Mouse (Mus musculus): ENCODE results near the gene Phc2. TPM values are rescaled to one million over a fixed set of nuclear protein-coding genes. Genes with fewer than 3 reads are reported as not detected.

The Phc2 gene
- polyA plus RNA-seq, 1 experiment from 2014 or later, result 107 TPM

- TF ChIP-seq CTCF (IDR thresholded peaks at IDR 0.05; ENCODE audit: low read depth), result peak; percentile 53
- 48% methylated on average over 8 of the region's 8 CpGs for WGBS
- ATAC-seq (ENCODE audit: insufficient read depth), result no peak
- no peak overlapping the region for H3K27ac ChIP-seq (ENCODE audit: low read depth)
- peaks cover 4% of the 10 kb centered on the region; the same call in 1 of the 2 replicates for H3K4me1 ChIP-seq (ENCODE audit: insufficient read depth)
- no peaks in the 10 kb centered on the region for H3K9me3 ChIP-seq (ENCODE audit: low read depth, low read length)
- H3K4me2 ChIP-seq, result no peak overlapping the region
- H3K27me3 ChIP-seq (ENCODE audit: insufficient read depth, low read length), result no peaks in the 10 kb centered on the region
- no peak overlapping the region for H3K4me3 ChIP-seq (ENCODE audit: low read depth, low read length)
- H3K36me3 ChIP-seq (ENCODE audit: insufficient read depth), result no peaks in the 10 kb centered on the region
- peak; percentile 63 for DNase-seq
- H3K9ac ChIP-seq, result no peak overlapping the region
Measured at GRCm38 (mm10) chr4:128681126-128681525, 26.6 kb downstream of the Phc2 start.

GRCm38 (mm10) chr4:128682281-128682680 lies 27.8 kb downstream of the Phc2 start:
- H3K36me3 ChIP-seq (ENCODE audit: insufficient read depth), result no peaks in the 10 kb centered on the region
- H3K27me3 ChIP-seq (ENCODE audit: insufficient read depth, low read length), result no peaks in the 10 kb centered on the region
- peaks cover under 1% of the 10 kb centered on the region; the same call in 1 of the 2 replicates for H3K9me3 ChIP-seq (ENCODE audit: low read depth, low read length)
- WGBS, result 86% methylated on average over 13 of the region's 13 CpGs
- DNase-seq (no peak), ATAC-seq (ENCODE audit: insufficient read depth) (no peak)
- H3K4me1 ChIP-seq (ENCODE audit: insufficient read depth), result peaks cover 4% of the 10 kb centered on the region; the same call in 1 of the 2 replicates
- TF ChIP-seq CTCF (IDR thresholded peaks at IDR 0.05; ENCODE audit: low read depth), result no peak
- no peak overlapping the region for H3K9ac ChIP-seq
- no peak overlapping the region for H3K4me3 ChIP-seq (ENCODE audit: low read depth, low read length)
- H3K4me2 ChIP-seq, result no peak overlapping the region
- H3K27ac ChIP-seq (ENCODE audit: low read depth), result no peak overlapping the region

DNA sequence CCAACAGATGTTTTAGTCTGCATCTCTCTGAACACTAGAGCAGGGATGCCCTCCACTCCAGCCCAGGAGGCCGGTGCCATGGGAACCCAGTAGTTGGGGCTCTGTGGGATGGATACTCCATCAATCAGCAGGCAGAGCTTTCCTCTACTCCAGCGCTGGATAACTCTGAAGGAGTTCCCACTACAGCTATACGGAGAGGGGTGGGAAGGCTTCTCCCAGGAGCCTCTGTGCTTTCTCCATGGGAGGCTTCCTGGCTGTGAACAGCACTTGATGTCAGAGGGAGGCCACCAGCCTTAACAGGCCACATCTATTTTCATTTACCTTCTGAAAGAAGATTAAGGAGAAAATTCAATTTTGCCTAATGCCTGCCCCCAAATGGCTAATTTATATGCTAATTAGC lies 29.2 kb downstream of the Phc2 start:
- Histone ChIP-seq H3K27ac (ENCODE audit: low read depth) (no peak overlapping the region), H3K4me3 (ENCODE audit: low read depth, low read length) (no peak overlapping the region), H3K9me3 (ENCODE audit: low read depth, low read length) (peaks cover 3% of the 10 kb centered on the region; the same call in 1 of the 2 replicates), H3K36me3 (ENCODE audit: insufficient read depth) (no peaks in the 10 kb centered on the region), H3K27me3 (ENCODE audit: insufficient read depth, low read length) (no peaks in the 10 kb centered on the region), H3K4me2 (no peak overlapping the region), H3K4me1 (ENCODE audit: insufficient read depth) (peaks cover 5% of the 10 kb centered on the region), H3K9ac (no peak overlapping the region)
- no peak for TF ChIP-seq CTCF (IDR thresholded peaks at IDR 0.05; ENCODE audit: low read depth)
- no peak for ATAC-seq (ENCODE audit: insufficient read depth)
- whole genome bisulfite sequencing, result 43% methylated on average over 3 of the region's 3 CpGs
- no peak for DNase-seq

DNA sequence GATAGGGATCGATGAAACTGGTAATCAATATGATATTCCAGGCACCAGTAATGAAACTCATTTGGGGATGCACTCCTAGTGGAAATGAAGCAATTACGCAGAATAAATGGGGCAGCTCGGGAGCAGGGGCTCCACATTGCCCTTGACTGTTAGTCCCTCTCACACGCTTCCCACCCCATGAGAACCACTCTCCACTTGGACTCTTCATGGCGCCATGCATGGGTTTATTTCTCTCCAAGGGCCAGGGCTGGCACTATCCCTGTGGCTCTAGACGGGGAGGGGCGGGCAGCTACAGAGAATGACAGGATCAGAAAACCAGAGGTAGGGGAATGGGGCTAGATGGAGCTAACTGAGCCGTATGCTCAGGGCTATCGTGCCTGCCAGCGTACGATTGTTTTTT lies 29.6 kb downstream of the Phc2 start:
- Histone ChIP-seq H3K9ac (no peak overlapping the region), H3K4me2 (no peak overlapping the region), H3K36me3 (ENCODE audit: insufficient read depth) (no peaks in the 10 kb centered on the region), H3K27me3 (ENCODE audit: insufficient read depth, low read length) (no peaks in the 10 kb centered on the region), H3K9me3 (ENCODE audit: low read depth, low read length) (peaks cover 3% of the 10 kb centered on the region; the same call in 1 of the 2 replicates), H3K4me1 (ENCODE audit: insufficient read depth) (peaks cover 9% of the 10 kb centered on the region), H3K27ac (ENCODE audit: low read depth) (no peak overlapping the region), H3K4me3 (ENCODE audit: low read depth, low read length) (no peak overlapping the region)
- no peak for TF ChIP-seq CTCF (IDR thresholded peaks at IDR 0.05; ENCODE audit: low read depth)
- 86% methylated on average over 11 of the region's 11 CpGs for WGBS
- ATAC-seq (ENCODE audit: insufficient read depth) (no peak), DNase-seq (no peak)

DNA sequence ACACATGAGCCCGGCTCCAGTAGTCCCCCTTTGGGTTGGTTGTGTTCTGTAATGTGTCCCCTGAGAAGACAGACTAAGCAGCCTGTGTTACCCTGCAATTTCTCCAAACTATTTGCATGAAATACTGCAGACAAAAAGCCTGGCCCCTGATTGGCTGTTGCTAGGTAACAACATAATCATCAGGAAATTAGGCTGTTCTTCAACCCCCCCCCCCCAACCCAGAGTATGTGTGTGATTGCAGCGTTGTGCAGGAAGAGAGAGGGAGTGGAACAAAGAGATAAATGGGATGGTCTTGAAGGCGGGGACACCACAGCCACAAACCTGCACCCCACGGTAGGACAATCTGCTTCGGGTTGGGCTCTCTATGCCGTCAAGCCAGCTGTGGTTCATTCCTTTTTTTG lies 34.0 kb downstream of the Phc2 start:
- H3K27me3 ChIP-seq (ENCODE audit: insufficient read depth, low read length), result no peaks in the 10 kb centered on the region
- no peak overlapping the region for H3K4me3 ChIP-seq (ENCODE audit: low read depth, low read length)
- ATAC-seq (ENCODE audit: insufficient read depth), result no peak
- peaks cover 42% of the 10 kb centered on the region for H3K4me1 ChIP-seq (ENCODE audit: insufficient read depth)
- peak; percentile 67 for DNase-seq
- H3K27ac ChIP-seq (ENCODE audit: low read depth), result no peak overlapping the region
- no peak overlapping the region for H3K4me2 ChIP-seq
- 41% methylated on average over 6 of the region's 6 CpGs for WGBS
- H3K36me3 ChIP-seq (ENCODE audit: insufficient read depth), result no peaks in the 10 kb centered on the region
- peaks cover 3% of the 10 kb centered on the region; the same call in 1 of the 2 replicates for H3K9me3 ChIP-seq (ENCODE audit: low read depth, low read length)
- H3K9ac ChIP-seq, result no peak overlapping the region
- TF ChIP-seq CTCF (IDR thresholded peaks at IDR 0.05; ENCODE audit: low read depth), result no peak

GRCm38 (mm10) chr4:128688976-128689375 lies 34.5 kb downstream of the Phc2 start:
- 53% methylated on average over 9 of the region's 9 CpGs for WGBS
- DNase-seq (peak; percentile 50), ATAC-seq (ENCODE audit: insufficient read depth) (peak; percentile 47; the same call in 1 of the 2 replicates)
- Histone ChIP-seq H3K4me2 (no peak overlapping the region), H3K27ac (ENCODE audit: low read depth) (0 out of 2 replicates have a peak overlapping the region, but pooled peaks have one; percentile 12), H3K9ac (no peak overlapping the region), H3K36me3 (ENCODE audit: insufficient read depth) (no peaks in the 10 kb centered on the region), H3K4me1 (ENCODE audit: insufficient read depth) (peaks cover 47% of the 10 kb centered on the region), H3K9me3 (ENCODE audit: low read depth, low read length) (peaks cover 3% of the 10 kb centered on the region; the same call in 1 of the 2 replicates), H3K4me3 (ENCODE audit: low read depth, low read length) (no peak overlapping the region), H3K27me3 (ENCODE audit: insufficient read depth, low read length) (no peaks in the 10 kb centered on the region)
- no peak for TF ChIP-seq CTCF (IDR thresholded peaks at IDR 0.05; ENCODE audit: low read depth)

GRCm38 (mm10) chr4:128689739-128690304 lies 35.3 kb downstream of the Phc2 start:
- TF ChIP-seq CTCF (IDR thresholded peaks at IDR 0.05; ENCODE audit: low read depth), result no peak
- H3K27me3 ChIP-seq (ENCODE audit: insufficient read depth, low read length), result no peaks in the 10 kb centered on the region
- ATAC-seq (ENCODE audit: insufficient read depth) (no peak), DNase-seq (peak; percentile 55)
- WGBS, result 30% methylated on average over 6 of the region's 6 CpGs
- H3K27ac ChIP-seq (ENCODE audit: low read depth), result peak overlapping the region; percentile 15; the same call in 1 of the 2 replicates
- no peak overlapping the region for H3K4me2 ChIP-seq
- no peak overlapping the region for H3K9ac ChIP-seq
- H3K4me1 ChIP-seq (ENCODE audit: insufficient read depth), result peaks cover 52% of the 10 kb centered on the region
- peaks cover 3% of the 10 kb centered on the region; the same call in 1 of the 2 replicates for H3K9me3 ChIP-seq (ENCODE audit: low read depth, low read length)
- no peak overlapping the region for H3K4me3 ChIP-seq (ENCODE audit: low read depth, low read length)
- H3K36me3 ChIP-seq (ENCODE audit: insufficient read depth), result no peaks in the 10 kb centered on the region

All from lung, embryonic 14.5 days (tissue).